In the genomic region with DNA sequence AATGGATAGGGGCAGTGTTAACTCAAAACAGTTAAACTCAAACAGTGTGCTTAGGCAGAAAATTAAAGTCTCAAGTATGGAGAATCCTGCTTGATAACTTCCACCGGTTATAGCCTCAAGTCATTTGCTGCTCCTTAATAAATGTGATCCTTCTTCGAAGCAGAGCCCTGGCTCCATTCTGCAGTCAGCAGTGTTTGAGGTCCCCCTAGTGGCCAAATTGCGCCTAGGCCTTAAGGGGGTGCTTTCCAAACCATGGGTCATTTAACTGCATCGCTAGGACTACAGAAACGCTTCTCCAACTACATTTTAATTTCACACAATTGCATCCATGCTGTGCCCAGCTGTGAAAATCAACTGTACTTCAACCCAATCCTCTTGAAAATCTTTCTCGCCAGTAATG, we compare ENCODE assay signal across 8 mouse cellular contexts. TPM values are rescaled to one million over a fixed set of nuclear protein-coding genes. Genes with fewer than 3 reads are reported as not detected.
DNase-seq lines count a peak whose midpoint lies in the region; ATAC-seq and TF ChIP-seq lines count a peak whose summit lies in the region.

No protein-coding gene starts in this region.

- H3K4me1 ChIP-seq in bone marrow, adult 2 months (ENCODE audit: control insufficient read depth, insufficient read depth, low read length) = no peaks in the 10 kb centered on the region
- H3K4me1 ChIP-seq in embryonic facial prominence, embryonic 14.5 days (ENCODE audit: control insufficient read depth, insufficient read depth, low read length) = no peaks in the 10 kb centered on the region
- H3K4me1 ChIP-seq in liver, embryonic 11.5 days (replicated peaks; ENCODE audit: control insufficient read depth, insufficient read depth, low read length) = no peaks in the 10 kb centered on the region
- peaks cover 7% of the 10 kb centered on the region; the same call in 1 of the 2 replicates for H3K4me1 ChIP-seq in neural tube, embryonic 12.5 days

- no peaks in the 10 kb centered on the region for H3K36me3 ChIP-seq in C2C12 (ENCODE audit: control insufficient read depth, insufficient read depth)
- H3K36me3 ChIP-seq in embryonic facial prominence, embryonic 14.5 days (ENCODE audit: control insufficient read depth, insufficient read depth, low read length) = no peaks in the 10 kb centered on the region
- no peaks in the 10 kb centered on the region for H3K36me3 ChIP-seq in liver, embryonic 11.5 days (ENCODE audit: control insufficient read depth, insufficient read depth, low read length)
- no peaks in the 10 kb centered on the region for H3K36me3 ChIP-seq in neural tube, embryonic 12.5 days

- no peak for TF ChIP-seq POLR2A in bone marrow, adult 2 months (IDR thresholded peaks at IDR 0.05; ENCODE audit: borderline replicate concordance, control insufficient read depth, low read depth, low read length)

- no peak overlapping the region for H3K4me2 ChIP-seq in embryonic facial prominence, embryonic 14.5 days (ENCODE audit: low read depth, low read length)
- H3K4me2 ChIP-seq in liver, embryonic 11.5 days = no peak overlapping the region
- H3K4me2 ChIP-seq in neural tube, embryonic 12.5 days (replicated peaks) = no peak overlapping the region

- H3K27me3 ChIP-seq in C2C12 (ENCODE audit: control insufficient read depth, insufficient read depth, insufficient read length) = peaks cover 3% of the 10 kb centered on the region
- peaks cover 7% of the 10 kb centered on the region; the same call in 1 of the 2 replicates for H3K27me3 ChIP-seq in embryonic facial prominence, embryonic 14.5 days (replicated peaks; ENCODE audit: control insufficient read depth, insufficient read depth, low read length)
- no peaks in the 10 kb centered on the region for H3K27me3 ChIP-seq in liver, embryonic 11.5 days (replicated peaks; ENCODE audit: control insufficient read depth, insufficient read depth, low read length)
- no peaks in the 10 kb centered on the region for H3K27me3 ChIP-seq in neural tube, embryonic 12.5 days (replicated peaks)

- peak; percentile 91 for DNase-seq in embryonic facial prominence, embryonic 14.5 days (ENCODE audit: low spot score)
- peak; percentile 75 to 90 for DNase-seq in heart, postnatal 10 days
- DNase-seq in kidney, postnatal 25 days = peak; percentile 83 to 85
- DNase-seq in liver, embryonic 11.5 days (ENCODE audit: low spot score) = peak; percentile 56
- DNase-seq in testis, postnatal 14 days (ENCODE audit: low spot score) = peak; percentile 60

- no peak overlapping the region for H3ac ChIP-seq in C2C12 (ENCODE audit: control insufficient read depth, insufficient read length, low read depth)

- H3K79me3 ChIP-seq in C2C12 (ENCODE audit: low read depth) = no peaks in the 10 kb centered on the region

- no peaks in the 10 kb centered on the region for H3K9me3 ChIP-seq in embryonic facial prominence, embryonic 14.5 days (ENCODE audit: control insufficient read depth, low read length)
- H3K9me3 ChIP-seq in liver, embryonic 11.5 days (ENCODE audit: control insufficient read depth, low read length) = no peaks in the 10 kb centered on the region
- 0 out of 2 replicates have a peak, but pooled peaks cover 4% of the 10 kb centered on the region for H3K9me3 ChIP-seq in neural tube, embryonic 12.5 days

- peak; percentile 67 for TF ChIP-seq CTCF in C2C12 (IDR thresholded peaks at IDR 0.05; ENCODE audit: control insufficient read depth, insufficient read depth, insufficient read length)
- TF ChIP-seq CTCF in bone marrow, adult 2 months (IDR thresholded peaks at IDR 0.05; ENCODE audit: control insufficient read depth, insufficient read depth, low read length) = peak; percentile 74

- peak; percentile 71; the same call in 1 of the 2 replicates for ATAC-seq in embryonic facial prominence, embryonic 14.5 days (ENCODE audit: low read depth)
- ATAC-seq in liver, embryonic 11.5 days (replicated peaks; ENCODE audit: low FRiP score) = peak; percentile 58; the same call in 1 of the 2 replicates
- ATAC-seq in neural tube, embryonic 12.5 days (ENCODE audit: low FRiP score, low read depth) = 0 out of 2 replicates have a peak, but pooled peaks have one; percentile 50

- H3K9ac ChIP-seq in embryonic facial prominence, embryonic 14.5 days (ENCODE audit: low read depth, low read length) = no peak overlapping the region
- H3K9ac ChIP-seq in liver, embryonic 11.5 days (ENCODE audit: low read depth, low read length) = no peak overlapping the region
- no peak overlapping the region for H3K9ac ChIP-seq in neural tube, embryonic 12.5 days

- intact Hi-C loops in heart, postnatal 10 days (cut with DNase I) = loop anchor here (1.0 to 5.0 kb wide), 4 partner anchors 104 to 309 kb away; no protein-coding TSS in a partner anchor

- WGBS in bone marrow, adult 2 months = 6% methylated on average over 6 of the region's 6 CpGs
- WGBS in embryonic facial prominence, embryonic 14.5 days = 5% methylated on average over 6 of the region's 6 CpGs
- WGBS in liver, embryonic 11.5 days = 10% methylated on average over 6 of the region's 6 CpGs
- WGBS in neural tube, embryonic 12.5 days = 7% methylated on average over 6 of the region's 6 CpGs

- no peak overlapping the region for H3K27ac ChIP-seq in bone marrow, adult 2 months (ENCODE audit: control insufficient read depth, insufficient read depth, low read depth, low read length, poor library complexity)
- H3K27ac ChIP-seq in embryonic facial prominence, embryonic 14.5 days (replicated peaks; ENCODE audit: low read depth, low read length) = no peak overlapping the region
- no peak overlapping the region for H3K27ac ChIP-seq in liver, embryonic 11.5 days (ENCODE audit: low read depth, low read length)
- H3K27ac ChIP-seq in neural tube, embryonic 12.5 days = no peak overlapping the region

- H3K79me2 ChIP-seq in C2C12 (ENCODE audit: control insufficient read depth, insufficient read depth) = no peaks in the 10 kb centered on the region

- no peak overlapping the region for H3K4me3 ChIP-seq in C2C12 (ENCODE audit: insufficient read depth, poor library complexity, severe bottlenecking)
- H3K4me3 ChIP-seq in bone marrow, adult 2 months (replicated peaks; ENCODE audit: control insufficient read depth, low read depth, low read length) = no peak overlapping the region
- no peak overlapping the region for H3K4me3 ChIP-seq in embryonic facial prominence, embryonic 14.5 days (ENCODE audit: low read depth, low read length)
- no peak overlapping the region for H3K4me3 ChIP-seq in liver, embryonic 11.5 days (ENCODE audit: low read depth, low read length)
- H3K4me3 ChIP-seq in neural tube, embryonic 12.5 days = no peak overlapping the region

TF ChIP-seq in C2C12, 6 proteins besides CTCF, POLR2A, EP300 and RAD21:
- TF ChIP-seq MYOD1 (IDR thresholded peaks at IDR 0.05; ENCODE audit: control insufficient read depth, insufficient read length, low read depth) (no peak), USF1 (IDR thresholded peaks at IDR 0.05; ENCODE audit: low read depth) (no peak), FOSL1 (IDR thresholded peaks at IDR 0.05; ENCODE audit: insufficient read depth, low read length, poor library complexity, severe bottlenecking) (no peak), CEBPB (IDR thresholded peaks at IDR 0.05; ENCODE audit: low read depth) (no peak), MYOG (IDR thresholded peaks at IDR 0.05; ENCODE audit: control insufficient read depth, extremely low read depth, insufficient read length) (no peak), MAX (IDR thresholded peaks at IDR 0.05) (no peak)

RNA-seq across cellular contexts. Expression of gene Rxfp2, which starts 2.4 kb away (rescaled TPM):
- not detected for polyA plus RNA-seq in C2C12 (2012; fragmentation: generic; extraction: Trizol)
- not detected in 2 replicates for polyA plus RNA-seq in bone marrow, adult 2 months (2011; ENCODE audit: insufficient read depth, insufficient read length, low replicate concordance, missing spikeins)
- 0.51 and 0.72 TPM in 2 replicates for polyA plus RNA-seq in embryonic facial prominence, embryonic 14.5 days (2014; fragmentation: Nextera tagmentation; extraction: Ambion mirVana)
- total RNA-seq in heart, postnatal 10 days (2021) = not detected
- polyA plus RNA-seq in liver, embryonic 11.5 days (2014; fragmentation: Nextera tagmentation; extraction: Ambion mirVana) = 1.0 TPM in 2 replicates
- polyA plus RNA-seq in neural tube, embryonic 12.5 days (2016; fragmentation: Nextera tagmentation; extraction: Ambion mirVana) = 0.68 and 1.5 TPM in 2 replicates
